Mouse (Mus musculus): ENCODE data around the gene Pif1.

Pif1 gene

GRCm38 (mm10) chr9:65555621-65556020 is 31.3 kb upstream of the Pif1 start:
- in situ Hi-C loops (cut with MboI; ENCODE audit: low pct_unique_long_range_greater_than_20kb in 1 of 2, low sequenced_read_pairs in 2 of 2, unreplicated experiment in 1 of 2) = no loop called here

- in situ Hi-C loops (cut with MboI; ENCODE audit: low pct_unique_long_range_greater_than_20kb in 1 of 2, low sequenced_read_pairs in 2 of 2, unreplicated experiment in 1 of 2) = no loop called here
Observed at GRCm38 (mm10) chr9:65556349-65556748, 30.6 kb upstream of the Pif1 start.

DNA sequence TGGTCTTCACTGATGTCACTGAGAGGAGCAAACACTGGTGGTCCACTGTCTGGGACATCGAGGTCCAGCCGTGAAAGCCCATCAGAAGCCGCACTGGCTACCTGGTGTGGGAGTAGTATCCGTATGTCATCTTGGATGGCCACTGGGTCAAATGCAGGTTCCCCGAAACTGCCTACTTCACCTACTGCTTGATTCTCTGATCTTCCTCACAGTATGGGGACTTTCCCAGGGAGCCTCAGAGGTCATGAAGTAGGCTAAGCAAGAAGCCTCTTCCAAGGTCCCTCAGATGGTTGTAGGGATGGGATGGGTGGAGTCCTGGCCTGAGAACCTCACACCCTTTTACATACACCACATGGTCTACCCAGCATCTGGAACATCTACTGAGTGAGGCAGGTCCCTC is 30.0 kb upstream of the Pif1 start:
- in situ Hi-C loops (cut with MboI; ENCODE audit: low pct_unique_long_range_greater_than_20kb in 1 of 2, low sequenced_read_pairs in 2 of 2, unreplicated experiment in 1 of 2) = no loop called here

DNA sequence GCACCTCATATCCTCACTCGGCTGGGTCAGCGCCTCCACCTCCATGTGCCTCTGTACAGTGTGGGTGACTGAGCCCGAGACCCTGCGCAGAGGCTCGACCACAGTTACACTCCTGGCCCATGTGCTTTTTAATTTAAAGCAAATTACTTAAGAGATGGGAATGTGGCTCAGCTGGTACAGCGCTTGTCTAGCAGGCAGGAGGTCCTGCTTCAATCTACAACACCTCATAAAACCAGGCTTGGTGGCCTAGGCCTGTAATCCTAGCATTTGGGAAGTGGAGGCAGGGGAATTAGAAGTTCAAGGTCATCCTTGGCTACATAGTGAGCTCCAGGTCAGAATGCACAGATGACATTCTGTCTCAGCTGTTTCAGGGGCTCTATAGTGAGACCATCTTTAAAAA is 28.2 kb upstream of the Pif1 start:
- in situ Hi-C loops (cut with MboI; ENCODE audit: low pct_unique_long_range_greater_than_20kb in 1 of 2, low sequenced_read_pairs in 2 of 2, unreplicated experiment in 1 of 2) = no loop called here

DNA sequence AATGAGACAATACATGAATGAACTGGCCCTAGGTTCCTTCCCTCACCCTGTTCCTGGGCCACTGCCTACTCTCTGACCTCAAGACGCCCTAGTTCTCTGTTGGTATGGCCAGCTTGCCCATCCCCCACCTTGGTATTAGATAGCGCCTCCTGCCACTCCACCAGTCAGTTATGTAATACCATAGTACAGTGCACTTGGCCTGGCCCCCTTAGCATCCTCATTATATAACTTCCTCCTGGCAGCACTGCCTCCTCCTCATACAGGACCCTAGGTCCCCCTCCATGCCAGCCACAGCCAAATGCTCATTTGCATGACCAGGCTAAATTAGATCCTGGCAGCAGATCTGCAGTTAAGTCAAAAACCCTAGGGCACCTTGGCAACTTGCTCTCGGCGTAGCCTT is 25.9 kb upstream of the Pif1 start:
- in situ Hi-C loops (cut with MboI; ENCODE audit: low pct_unique_long_range_greater_than_20kb in 1 of 2, low sequenced_read_pairs in 2 of 2, unreplicated experiment in 1 of 2) = no loop called here

- in situ Hi-C loops (cut with MboI; ENCODE audit: low pct_unique_long_range_greater_than_20kb in 1 of 2, low sequenced_read_pairs in 2 of 2, unreplicated experiment in 1 of 2) = no loop called here
Observed at GRCm38 (mm10) chr9:65562081-65562506, 24.9 kb upstream of the Pif1 start.

DNA sequence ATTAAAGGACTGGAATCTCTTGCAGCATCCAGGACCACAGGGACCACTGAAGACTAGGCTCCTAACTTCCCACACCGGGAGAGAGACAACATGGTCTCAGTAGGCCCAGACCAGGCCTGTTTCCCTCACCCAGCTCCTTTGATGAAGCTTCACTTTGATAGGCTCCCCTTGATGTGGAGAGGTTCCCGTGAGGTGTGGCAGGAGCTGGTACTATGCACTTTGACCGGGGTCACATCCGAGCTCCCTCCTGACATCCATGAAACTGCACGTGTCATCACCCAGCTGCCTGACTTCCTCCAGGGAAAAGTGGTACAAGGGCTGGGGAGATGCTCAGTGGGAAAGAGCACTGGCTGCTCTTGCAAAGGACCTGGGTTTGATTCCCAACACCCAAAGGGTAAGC is 23.9 kb upstream of the Pif1 start:
- in situ Hi-C loops (cut with MboI; ENCODE audit: low pct_unique_long_range_greater_than_20kb in 1 of 2, low sequenced_read_pairs in 2 of 2, unreplicated experiment in 1 of 2) = no loop called here

GRCm38 (mm10) chr9:65564698-65565097 is 22.3 kb upstream of the Pif1 start:
- in situ Hi-C loops (cut with MboI; ENCODE audit: low pct_unique_long_range_greater_than_20kb in 1 of 2, low sequenced_read_pairs in 2 of 2, unreplicated experiment in 1 of 2) = loop anchor here in 1 of 2 experiments (5.0 kb wide), 1 partner anchor 42 kb away; the partner anchor contains the start of gene Ankdd1a

DNA sequence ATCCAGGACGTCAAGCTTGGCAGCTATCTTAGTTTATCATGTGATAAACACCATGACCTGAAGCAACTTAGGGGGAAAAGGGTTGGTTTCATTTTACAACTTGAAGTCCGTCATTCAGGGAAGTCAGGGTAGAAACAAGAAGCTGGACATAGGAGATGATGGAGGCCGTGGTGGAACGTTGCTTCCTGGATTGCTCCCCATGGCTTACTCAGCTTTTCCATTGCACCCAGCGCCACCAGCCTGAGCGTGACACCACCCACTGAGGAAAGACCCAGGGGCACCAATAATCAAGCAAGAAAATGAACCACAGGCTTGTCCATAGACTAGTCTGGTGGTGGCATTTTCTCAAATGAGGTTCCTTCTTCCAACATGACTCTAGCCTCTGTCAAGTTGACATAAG is 18.2 kb upstream of the Pif1 start:
- in situ Hi-C loops (cut with MboI; ENCODE audit: low pct_unique_long_range_greater_than_20kb in 1 of 2, low sequenced_read_pairs in 2 of 2, unreplicated experiment in 1 of 2) = loop anchor here in 1 of 2 experiments (5.0 kb wide), 1 partner anchor 46 kb away; the partner anchor contains the start of gene Ankdd1a

GRCm38 (mm10) chr9:65569491-65569971 is 17.4 kb upstream of the Pif1 start:
- in situ Hi-C loops (cut with MboI; ENCODE audit: low pct_unique_long_range_greater_than_20kb in 1 of 2, low sequenced_read_pairs in 2 of 2, unreplicated experiment in 1 of 2) = loop anchor here in 1 of 2 experiments (5.0 kb wide), 1 partner anchor 47 kb away; the partner anchor contains the start of gene Ankdd1a

- in situ Hi-C loops (cut with MboI; ENCODE audit: low pct_unique_long_range_greater_than_20kb in 1 of 2, low sequenced_read_pairs in 2 of 2, unreplicated experiment in 1 of 2) = no loop called here
Observed at GRCm38 (mm10) chr9:65572837-65573236, 14.1 kb upstream of the Pif1 start.

GRCm38 (mm10) chr9:65574513-65575392 is 12.2 kb upstream of the Pif1 start:
- in situ Hi-C loops (cut with MboI; ENCODE audit: low pct_unique_long_range_greater_than_20kb in 1 of 2, low sequenced_read_pairs in 2 of 2, unreplicated experiment in 1 of 2) = loop anchor here in 1 of 2 experiments (5.0 kb wide), 1 partner anchor 32 kb away; no protein-coding TSS in a partner anchor

DNA sequence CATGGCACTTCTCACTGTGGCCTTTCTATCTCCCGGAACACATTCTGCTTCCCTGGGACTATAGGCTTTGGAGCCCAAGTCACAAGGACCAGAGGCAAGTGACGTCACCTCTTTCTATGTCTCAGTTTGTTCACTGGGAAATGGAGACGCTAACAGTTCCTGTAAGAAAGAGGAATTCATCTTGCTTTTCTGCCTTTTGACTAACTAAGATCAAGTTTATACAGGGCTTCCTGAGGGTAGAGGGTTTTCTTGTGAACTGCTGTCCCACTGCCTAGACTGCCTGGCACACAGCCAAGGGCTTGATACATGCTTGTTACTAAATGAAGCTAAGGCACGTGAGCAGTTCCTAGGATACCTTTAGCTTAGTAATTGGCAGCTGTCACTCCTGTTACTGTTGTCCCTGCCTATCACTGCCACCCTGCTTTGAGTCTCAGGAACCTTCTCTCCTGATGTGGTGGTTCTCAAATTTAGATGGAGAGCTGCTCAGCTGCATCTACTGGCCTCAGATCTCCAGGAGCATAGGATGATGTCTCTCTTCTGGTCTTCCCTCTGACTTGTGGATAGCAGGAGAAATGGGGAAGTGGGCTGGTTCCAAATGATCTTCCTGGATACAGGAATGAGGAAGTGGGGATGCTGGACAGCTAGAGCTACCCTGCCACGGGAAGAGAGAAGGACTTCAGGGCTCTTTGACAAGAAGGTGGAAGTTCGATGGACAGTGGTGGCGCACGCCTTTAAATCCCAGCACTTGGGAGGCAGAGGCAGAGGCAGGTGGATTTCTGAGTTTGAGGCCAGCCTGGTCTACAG is 11.4 kb upstream of the Pif1 start:
- in situ Hi-C loops (cut with MboI; ENCODE audit: low pct_unique_long_range_greater_than_20kb in 1 of 2, low sequenced_read_pairs in 2 of 2, unreplicated experiment in 1 of 2) = loop anchor here in 1 of 2 experiments (5.0 kb wide), 1 partner anchor 33 kb away; no protein-coding TSS in a partner anchor

- in situ Hi-C loops (cut with MboI; ENCODE audit: low pct_unique_long_range_greater_than_20kb in 1 of 2, low sequenced_read_pairs in 2 of 2, unreplicated experiment in 1 of 2) = loop anchor here in 1 of 2 experiments (5.0 kb wide), 1 partner anchor 35 kb away; no protein-coding TSS in a partner anchor
Observed at GRCm38 (mm10) chr9:65576861-65577510, 10.0 kb upstream of the Pif1 start.

DNA sequence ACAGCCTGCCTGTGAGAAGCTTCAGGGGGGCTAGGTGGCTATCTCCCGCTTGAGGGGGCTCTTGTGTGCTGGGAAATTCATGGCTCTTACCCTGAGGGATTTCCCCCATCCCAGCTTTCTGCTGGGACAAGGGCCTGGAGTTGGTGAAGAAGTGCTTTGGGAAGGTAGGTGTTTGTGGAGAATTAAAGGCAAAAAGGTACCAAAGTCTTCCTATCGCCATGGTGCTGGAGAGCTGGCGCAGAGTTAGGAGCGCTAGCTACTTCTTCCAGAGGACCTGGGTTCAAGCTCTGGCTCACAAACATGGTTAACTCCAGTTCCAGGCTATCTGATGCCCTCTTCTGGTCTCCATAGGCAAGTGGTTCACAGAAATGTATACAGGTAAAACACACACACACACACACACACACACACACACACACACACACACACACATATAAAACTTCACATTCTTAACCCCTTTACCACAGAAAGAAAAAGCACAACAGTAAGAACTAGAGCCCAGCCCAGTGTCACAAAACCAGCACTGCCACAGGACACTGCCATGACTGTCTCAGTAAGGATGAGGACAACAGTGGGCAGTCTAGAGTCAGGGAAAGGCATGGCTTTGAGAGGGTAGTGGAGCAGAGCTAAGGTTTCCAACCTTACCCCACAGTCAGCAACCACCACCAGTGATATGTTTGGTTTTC is 9.3 kb upstream of the Pif1 start:
- in situ Hi-C loops (cut with MboI; ENCODE audit: low pct_unique_long_range_greater_than_20kb in 1 of 2, low sequenced_read_pairs in 2 of 2, unreplicated experiment in 1 of 2) = loop anchor here in 1 of 2 experiments (5.0 kb wide), 1 partner anchor 35 kb away; no protein-coding TSS in a partner anchor

DNA sequence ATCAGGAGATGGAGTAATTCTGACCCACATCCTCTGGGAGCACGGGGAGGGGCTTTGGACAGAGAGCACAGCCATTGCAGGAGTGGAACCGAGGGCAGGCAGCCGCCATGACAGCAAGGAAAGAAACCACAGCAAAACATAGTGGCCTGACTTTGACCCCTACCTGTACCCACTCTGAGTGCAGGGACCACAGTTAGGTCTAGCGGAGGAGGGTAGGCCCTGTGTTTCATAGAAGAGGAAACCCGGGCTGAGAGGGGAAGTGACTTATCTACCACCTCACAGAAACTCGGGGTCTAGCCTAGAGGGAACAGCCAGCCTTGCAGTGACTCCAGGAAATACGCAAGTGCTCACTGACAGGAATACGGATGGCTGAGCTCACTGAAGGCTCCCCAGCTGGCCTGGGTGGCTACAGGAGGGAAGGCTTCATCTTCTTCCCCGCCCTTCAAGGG is 8.1 kb upstream of the Pif1 start:
- in situ Hi-C loops (cut with MboI; ENCODE audit: low pct_unique_long_range_greater_than_20kb in 1 of 2, low sequenced_read_pairs in 2 of 2, unreplicated experiment in 1 of 2) = loop anchor here in 1 of 2 experiments (5.0 kb wide), 1 partner anchor 37 kb away; no protein-coding TSS in a partner anchor

DNA sequence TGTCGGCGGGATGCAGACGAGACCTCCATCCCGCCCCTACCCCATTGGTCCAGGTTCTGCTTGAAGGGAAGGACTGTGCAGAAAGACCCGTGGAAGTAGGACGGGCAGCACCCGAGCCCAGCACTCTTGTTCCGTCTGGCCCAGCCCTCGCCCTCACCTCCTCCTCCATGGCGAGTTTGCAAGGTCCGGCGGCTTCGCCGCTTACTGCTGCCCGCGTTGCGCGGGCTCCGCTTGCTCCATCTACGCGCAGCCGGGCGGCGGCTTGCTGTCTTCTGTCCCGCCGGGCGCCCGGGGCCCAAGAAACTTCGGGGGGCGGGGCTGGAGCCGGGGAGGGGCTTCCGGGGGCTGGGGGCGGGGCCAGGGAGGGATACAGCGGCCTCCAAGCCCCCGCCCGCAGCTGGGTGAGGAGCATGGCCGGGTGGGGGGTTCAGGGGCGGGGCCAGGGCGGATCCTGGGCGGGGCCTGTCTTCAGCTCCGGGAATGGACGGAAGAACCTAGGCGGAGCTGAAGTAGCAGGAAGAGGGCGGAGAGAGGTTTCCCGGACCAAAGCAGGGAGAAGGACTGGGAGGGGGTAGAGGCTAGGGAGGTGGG is 7.1 kb upstream of the Pif1 start, which contains the start of gene Plekho2:
TSS of gene Plekho2 (minus strand) at position 260 of the 591 bp plus-strand sequence.
- in situ Hi-C loops (cut with MboI; ENCODE audit: low pct_unique_long_range_greater_than_20kb in 1 of 2, low sequenced_read_pairs in 2 of 2, unreplicated experiment in 1 of 2) = loop anchor here in 1 of 2 experiments (5.0 to 10.0 kb wide), 2 partner anchors 38 to 55 kb away; partner anchors contain the start of gene Ankdd1a

Measured in mouse embryonic stem cell (cell line).